Mouse (Mus musculus) T-cell, adult 66 days (primary cell): ENCODE data around the gene Arnt2. TPM values are rescaled to one million over a fixed set of nuclear protein-coding genes. Genes with fewer than 3 reads are reported as not detected.

ENCODE experiments used
- total RNA-seq, 2 experiments: library from RNA; stranded (reverse); gene quantifications; 3 replicates in 1 of 2; 4 replicates in 1 of 2; pipeline ENCODE4 v1.2.4; 2023

Arnt2 gene
- total RNA-seq = 1 to 10 TPM in 1 of 2 experiments, under 1 TPM in 1; 0.39 to 2.7 TPM

GRCm38 (mm10) chr7:84409896-84410521 is at the start of gene Arnt2:
TSS of gene Arnt2 (minus strand) at chr7:84410176.

Other genes with a start within 250 kb of the Arnt2 start
- gene Gm2115, start 118.8 kb upstream of the Arnt2 start, total RNA-seq = not detected
- gene Fah, start 196.5 kb upstream of the Arnt2 start, total RNA-seq = 1 to 10 TPM; 2.8 to 4.0 TPM